Mouse (Mus musculus): ENCODE measurements at regions not wholly inside any gene's neighbourhood (a gene's known extent, or its start where the extent isn't known, plus 50 kb on each side); places are given as distances from the start of the nearest gene placed in this dataset.

- no peak for TF ChIP-seq CTCF (IDR thresholded peaks at IDR 0.05)
- no peak for TF ChIP-seq POLR2A (IDR thresholded peaks at IDR 0.05; ENCODE audit: insufficient read depth, low read depth, low read length)
Observed at GRCm38 (mm10) chr15:62195440-62195839, 1272.6 kb upstream of the A1bg start.

Data from heart, adult 2 months (tissue).